Comparison of ENCODE assay signal across 17 mouse cellular contexts in genomic region chr11:7270916-7271315, GRCm38 (mm10). TPM values are rescaled to one million over a fixed set of nuclear protein-coding genes. Genes with fewer than 3 reads are reported as not detected.
"Had no signal": no experiment of that assay in that cellular context is flagged by ENCODE, and none has a peak within 500 bp of the region (broad histone marks: within the 10 kb centered on the region; RNA-seq: fewer than 3 reads in every experiment).

No protein-coding gene starts in this region.

- DNase-seq: right cerebral cortex, adult 18-20 months; right cerebral cortex, postnatal 14 days; right cerebral cortex, postnatal 25 days; right cerebral cortex, postnatal 4 days; spleen, adult 18-20 months; thymus, adult 18-20 months; thymus, adult 2 months; thymus, postnatal 14 days; thymus, postnatal 25 days; thymus, postnatal 36 days; thymus, postnatal 4 days had no signal

- H3K4me2 ChIP-seq: neural tube, embryonic 12.5 days; neural tube, embryonic 13.5 days; neural tube, embryonic 15.5 days; stomach, embryonic 15.5 days had no signal

- H3K4me1 ChIP-seq: neural tube, embryonic 12.5 days; neural tube, embryonic 13.5 days; neural tube, embryonic 15.5 days had no signal

- H3K36me3 ChIP-seq: neural tube, embryonic 12.5 days; neural tube, embryonic 13.5 days; neural tube, embryonic 15.5 days; stomach, embryonic 15.5 days had no signal

- H3K4me3 ChIP-seq: neural tube, embryonic 12.5 days; neural tube, embryonic 13.5 days; neural tube, embryonic 15.5 days; stomach, embryonic 15.5 days had no signal

- H3K9me3 ChIP-seq: neural tube, embryonic 12.5 days; neural tube, embryonic 13.5 days; neural tube, embryonic 15.5 days; stomach, embryonic 15.5 days had no signal

- H3K27ac ChIP-seq: neural tube, embryonic 12.5 days; neural tube, embryonic 13.5 days; neural tube, embryonic 15.5 days; stomach, embryonic 15.5 days; stomach, postnatal 0 days had no signal

- H3K27me3 ChIP-seq: neural tube, embryonic 12.5 days; neural tube, embryonic 13.5 days; neural tube, embryonic 15.5 days; stomach, embryonic 15.5 days had no signal

- H3K9ac ChIP-seq: neural tube, embryonic 12.5 days; neural tube, embryonic 13.5 days; neural tube, embryonic 15.5 days; stomach, embryonic 15.5 days had no signal

RNA-seq across cellular contexts. Expression of gene Igfbp3, which starts 57.2 kb away (rescaled TPM):
- total RNA-seq: neutrophil, adult 5-6 weeks had no signal
